Mouse (Mus musculus) hindbrain, embryonic 14.5 days (tissue): ENCODE measurements around the gene Cd3eap. TPM values are rescaled to one million over a fixed set of nuclear protein-coding genes. Genes with fewer than 3 reads are reported as not detected.

Source experiments
- ATAC-seq: fragments of 200-750 bp; cut with Nextera tagmentation; 2 replicates; pipeline ENCODE4 v1.8.0; 2017; ENCODE audit warnings: moderate number of reproducible peaks, mild to moderate bottlenecking, moderate TSS enrichment, moderate library complexity; ENCODE audit not compliant: low FRiP score
- DNase-seq: peaks from one replicate; pipeline ENCODE4 v3.0.0-alpha.2; 2015; ENCODE audit warnings: low spot score
- H3K27ac ChIP-seq: fragments of 300-500 bp; sonication (generic); 2 replicates; pipeline ENCODE4 v1.5.1; 2014; ENCODE audit warnings: mild to moderate bottlenecking, moderate library complexity
- H3K27me3 ChIP-seq: fragments of 300-500 bp; sonication (generic); 2 replicates; pipeline ENCODE4 v1.6.1; 2014; ENCODE audit warnings: mild to moderate bottlenecking, low read length, mixed read lengths; ENCODE audit not compliant: control insufficient read depth, insufficient read depth
- H3K36me3 ChIP-seq: fragments of 300-500 bp; sonication (generic); replicated peaks from 2 replicates; pipeline ENCODE4 v1.6.1; 2014; ENCODE audit not compliant: control insufficient read depth, insufficient read depth
- H3K4me1 ChIP-seq: fragments of 300-500 bp; sonication (generic); replicated peaks from 2 replicates; pipeline ENCODE4 v1.6.1; 2014; ENCODE audit warnings: antibody characterized with exemption, low read length, mixed read lengths; ENCODE audit not compliant: control insufficient read depth, insufficient read depth
- H3K4me2 ChIP-seq: fragments of 300-500 bp; sonication (generic); replicated peaks from 2 replicates; pipeline ENCODE4 v1.6.1; 2014; ENCODE audit warnings: mild to moderate bottlenecking, moderate library complexity
- H3K4me3 ChIP-seq: fragments of 300-500 bp; sonication (generic); replicated peaks from 2 replicates; pipeline ENCODE4 v1.5.1; 2014; ENCODE audit warnings: mild to moderate bottlenecking, low read length
- H3K9ac ChIP-seq: fragments of 300-500 bp; sonication (generic); 2 replicates; pipeline ENCODE4 v1.6.1; 2014
- H3K9me3 ChIP-seq: fragments of 300-500 bp; sonication (generic); 2 replicates; pipeline ENCODE4 v1.6.1; 2016; ENCODE audit warnings: low read length; ENCODE audit not compliant: control insufficient read depth
- WGBS: fragments of 180-500 bp; shearing (Covaris S2); extraction: QIAGEN DNeasy Blood & Tissue Kit; methylation state at CpG from one replicate; pipeline ENCODE4 v1.1.7; 2014; 5-methylcytosine and 5-hydroxymethylcytosine counted together
- polyA plus RNA-seq: library from polyadenylated mRNA; unstranded; fragments of >200 nt; fragmentation: Nextera tagmentation; extraction: Ambion mirVana; gene quantifications from 2 replicates; pipeline ENCODE4 v1.2.1, GENCODE M21; 2014

The Cd3eap gene
- polyA plus RNA-seq, 1 experiment from 2014 or later: 17.0 TPM

- Histone ChIP-seq H3K4me3 (peak overlapping the region; percentile 72; the same call in 1 of the 2 replicates), H3K4me1 (peaks cover 20% of the 10 kb centered on the region; the same call in 1 of the 2 replicates), H3K27ac (no peak overlapping the region), H3K9me3 (no peaks in the 10 kb centered on the region), H3K36me3 (peaks cover 34% of the 10 kb centered on the region), H3K4me2 (peak overlapping the region; percentile 85), H3K9ac (0 out of 2 replicates have a peak overlapping the region, but pooled peaks have one; percentile 72), H3K27me3 (no peaks in the 10 kb centered on the region)
- DNase-seq (no peak), ATAC-seq (no peak)
- WGBS: 93% methylated on average over 25 of the region's 25 CpGs
Observed at GRCm38 (mm10) chr7:19357381-19358375, 1.6 kb downstream of the Cd3eap start.

GRCm38 (mm10) chr7:19356311-19356710 lies 3.0 kb downstream of the Cd3eap start:
- H3K4me3 ChIP-seq: no peak overlapping the region
- no peak for ATAC-seq
- H3K27me3 ChIP-seq: no peaks in the 10 kb centered on the region
- H3K4me1 ChIP-seq: peaks cover 15% of the 10 kb centered on the region; the same call in 1 of the 2 replicates
- H3K36me3 ChIP-seq: peaks cover 47% of the 10 kb centered on the region
- no peak for DNase-seq
- WGBS: 68% methylated on average over 10 of the region's 10 CpGs
- no peak overlapping the region for H3K9ac ChIP-seq
- no peaks in the 10 kb centered on the region for H3K9me3 ChIP-seq
- H3K27ac ChIP-seq: no peak overlapping the region
- H3K4me2 ChIP-seq: no peak overlapping the region

- H3K4me2 ChIP-seq: no peak overlapping the region
- H3K9ac ChIP-seq: no peak overlapping the region
- DNase-seq: no peak
- 92% methylated on average over 5 of the region's 5 CpGs for WGBS
- no peaks in the 10 kb centered on the region for H3K9me3 ChIP-seq
- H3K4me1 ChIP-seq: peaks cover 10% of the 10 kb centered on the region; the same call in 1 of the 2 replicates
- H3K27ac ChIP-seq: no peak overlapping the region
- no peaks in the 10 kb centered on the region for H3K27me3 ChIP-seq
- H3K4me3 ChIP-seq: no peak overlapping the region
- no peak for ATAC-seq
- peaks cover 57% of the 10 kb centered on the region for H3K36me3 ChIP-seq
Observed at GRCm38 (mm10) chr7:19354991-19355390, 4.3 kb downstream of the Cd3eap start.

GRCm38 (mm10) chr7:19350221-19350620 lies 9.1 kb downstream of the Cd3eap start:
- ATAC-seq (no peak), DNase-seq (no peak)
- H3K4me3 ChIP-seq: no peak overlapping the region
- no peaks in the 10 kb centered on the region for H3K9me3 ChIP-seq
- peaks cover 63% of the 10 kb centered on the region for H3K36me3 ChIP-seq
- no peak overlapping the region for H3K27ac ChIP-seq
- no peaks in the 10 kb centered on the region for H3K27me3 ChIP-seq
- no peak overlapping the region for H3K4me2 ChIP-seq
- H3K9ac ChIP-seq: no peak overlapping the region
- peaks cover 9% of the 10 kb centered on the region for H3K4me1 ChIP-seq
- WGBS: 97% methylated on average over 8 of the region's 8 CpGs

- Histone ChIP-seq H3K9ac (no peak overlapping the region), H3K4me3 (no peak overlapping the region), H3K27ac (no peak overlapping the region), H3K4me2 (no peak overlapping the region), H3K9me3 (no peaks in the 10 kb centered on the region), H3K4me1 (peaks cover 12% of the 10 kb centered on the region), H3K27me3 (no peaks in the 10 kb centered on the region), H3K36me3 (peaks cover 54% of the 10 kb centered on the region)
- DNase-seq (no peak), ATAC-seq (no peak)
- WGBS: 89% methylated on average over 13 of the region's 13 CpGs
Observed at GRCm38 (mm10) chr7:19349188-19349915, 9.9 kb downstream of the Cd3eap start.

- H3K4me3 ChIP-seq: peak overlapping the region; percentile 60
- peak overlapping the region; percentile 92 for H3K4me2 ChIP-seq
- ATAC-seq (peak; percentile 95), DNase-seq (peak; percentile 94)
- WGBS: under 1% methylated on average over 31 of the region's 31 CpGs
- no peaks in the 10 kb centered on the region for H3K9me3 ChIP-seq
- peaks cover 18% of the 10 kb centered on the region for H3K36me3 ChIP-seq
- peaks cover 15% of the 10 kb centered on the region for H3K27me3 ChIP-seq
- peaks cover 27% of the 10 kb centered on the region for H3K4me1 ChIP-seq
- H3K9ac ChIP-seq: peak overlapping the region; percentile 72
- peak overlapping the region; percentile 90 for H3K27ac ChIP-seq
Observed at GRCm38 (mm10) chr7:19344938-19345471, 14.3 kb downstream of the Cd3eap start.

GRCm38 (mm10) chr7:19344237-19344847 lies 14.9 kb downstream of the Cd3eap start, which contains the start of gene Ercc1:
Gene Ercc1 (plus strand): TSS chr7:19344778.
- peak within 1 kb of the TSS; percentile 60 for H3K4me3 ChIP-seq
- peaks cover 27% of the 10 kb centered on the region for H3K4me1 ChIP-seq
- H3K9me3 ChIP-seq: no peaks in the 10 kb centered on the region
- DNase-seq (no peak), ATAC-seq (peak; percentile 0; the same call in 1 of the 2 replicates)
- peak within 1 kb of the TSS; percentile 90 for H3K27ac ChIP-seq
- H3K27me3 ChIP-seq: peaks cover 15% of the 10 kb centered on the region
- H3K9ac ChIP-seq: peak within 1 kb of the TSS; percentile 72
- H3K36me3 ChIP-seq: peaks cover 13% of the 10 kb centered on the region
- H3K4me2 ChIP-seq: peak within 1 kb of the TSS; percentile 92
- WGBS: 26% methylated on average over 12 of the region's 12 CpGs

GRCm38 (mm10) chr7:19343210-19343808 lies 16.0 kb downstream of the Cd3eap start:
- no peak overlapping the region for H3K27ac ChIP-seq
- DNase-seq (peak; percentile 85), ATAC-seq (no peak)
- peaks cover 15% of the 10 kb centered on the region for H3K27me3 ChIP-seq
- no peaks in the 10 kb centered on the region for H3K9me3 ChIP-seq
- 0 out of 2 replicates have a peak overlapping the region, but pooled peaks have one; percentile 39 for H3K4me3 ChIP-seq
- peaks cover 27% of the 10 kb centered on the region for H3K4me1 ChIP-seq
- peaks cover 3% of the 10 kb centered on the region; the same call in 1 of the 2 replicates for H3K36me3 ChIP-seq
- WGBS: 1% methylated on average over 11 of the region's 11 CpGs
- H3K9ac ChIP-seq: no peak overlapping the region
- H3K4me2 ChIP-seq: peak overlapping the region; percentile 92; the same call in 1 of the 2 replicates
